Mouse (Mus musculus) stomach, embryonic 16.5 days (tissue): Measurements from ENCODE around the gene Dmgdh. TPM values are rescaled to one million over a fixed set of nuclear protein-coding genes. Genes with fewer than 3 reads are reported as not detected.

Experiments
- ATAC-seq: fragments of 200-750 bp; cut with Nextera tagmentation; 2 replicates; pipeline ENCODE4 v1.8.0; 2017; ENCODE audit warnings: moderate number of reproducible peaks, moderate TSS enrichment; ENCODE audit not compliant: insufficient read depth, low FRiP score
- H3K27ac ChIP-seq: fragments of 300-500 bp; sonication (generic); 2 replicates; pipeline ENCODE4 v1.5.1; 2014; ENCODE audit warnings: low read length
- H3K27me3 ChIP-seq: fragments of 300-500 bp; sonication (generic); 2 replicates; pipeline ENCODE4 v1.6.1; 2014; ENCODE audit warnings: low read length, control low read depth, mixed read lengths; ENCODE audit not compliant: control insufficient read depth, insufficient read depth
- H3K36me3 ChIP-seq: fragments of 300-500 bp; sonication (generic); 2 replicates; pipeline ENCODE4 v1.6.1; 2014; ENCODE audit warnings: low read length; ENCODE audit not compliant: control insufficient read depth, insufficient read depth
- H3K4me1 ChIP-seq: fragments of 300-500 bp; sonication (generic); 2 replicates; pipeline ENCODE4 v1.6.1; 2014; ENCODE audit warnings: low read length, control low read depth, mixed read lengths; ENCODE audit not compliant: control insufficient read depth, insufficient read depth
- H3K4me2 ChIP-seq: fragments of 300-500 bp; sonication (generic); 2 replicates; pipeline ENCODE4 v1.6.1; 2014; ENCODE audit warnings: low read depth, low read length, mixed read lengths
- H3K4me3 ChIP-seq: fragments of 300-500 bp; sonication (generic); replicated peaks from 2 replicates; pipeline ENCODE4 v1.5.1; 2014; ENCODE audit warnings: mild to moderate bottlenecking, low read length
- H3K9ac ChIP-seq: fragments of 300-500 bp; sonication (generic); 2 replicates; pipeline ENCODE4 v1.6.1; 2014; ENCODE audit warnings: low read length
- H3K9me3 ChIP-seq: fragments of 300-500 bp; sonication (generic); replicated peaks from 2 replicates; pipeline ENCODE4 v1.6.1; 2016; ENCODE audit warnings: low read length, control low read depth; ENCODE audit not compliant: control insufficient read depth
- WGBS: fragments of 180-500 bp; shearing (Covaris S2); extraction: QIAGEN DNeasy Blood & Tissue Kit; methylation state at CpG from one replicate; pipeline ENCODE4 v1.1.7; 2014; 5-methylcytosine and 5-hydroxymethylcytosine counted together
- polyA plus RNA-seq: library from polyadenylated mRNA; unstranded; fragments of >200 nt; fragmentation: Nextera tagmentation; extraction: Ambion mirVana; gene quantifications from 2 replicates; pipeline ENCODE4 v1.2.1, GENCODE M21; 2015

Dmgdh gene
- polyA plus RNA-seq, 1 experiment from 2014 or later, result 1.0 TPM

DNA sequence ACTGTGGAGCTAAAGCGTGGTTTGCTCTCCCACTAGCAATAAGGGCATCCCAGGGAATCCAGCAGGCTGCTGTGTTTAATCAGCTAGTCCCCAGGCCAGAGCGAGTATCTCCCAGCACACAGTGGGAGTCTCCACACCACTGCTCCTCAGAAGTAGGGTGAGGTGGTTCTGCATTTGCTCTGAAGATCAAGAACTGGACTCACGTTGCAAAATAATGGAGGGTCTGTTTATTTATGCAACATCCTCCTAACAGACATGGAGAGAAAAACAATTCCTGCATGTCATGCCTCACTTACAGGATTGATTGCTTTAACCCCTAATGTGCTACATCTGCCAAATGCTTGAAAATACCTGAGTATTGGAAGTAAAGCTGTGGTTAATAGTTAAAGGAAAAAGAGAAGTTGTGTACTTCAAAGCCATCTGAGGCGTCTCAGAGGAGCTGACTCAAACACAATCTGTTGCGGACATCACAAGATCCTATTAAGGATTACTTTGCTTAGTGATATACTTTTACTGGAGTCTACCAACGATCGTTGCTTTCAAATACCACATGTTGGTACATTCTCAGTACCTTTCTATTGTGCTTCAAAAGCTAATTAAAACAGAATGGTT is 99.6 kb downstream of the Dmgdh start:
- no peak for ATAC-seq
- 63% methylated on average over 7 of the region's 7 CpGs for WGBS
- Histone ChIP-seq H3K27ac (no peak overlapping the region), H3K9me3 (no peaks in the 10 kb centered on the region), H3K9ac (no peak overlapping the region), H3K27me3 (no peaks in the 10 kb centered on the region), H3K4me2 (no peak overlapping the region), H3K4me1 (peaks cover 9% of the 10 kb centered on the region; the same call in 1 of the 2 replicates), H3K36me3 (no peaks in the 10 kb centered on the region), H3K4me3 (no peak overlapping the region)

DNA sequence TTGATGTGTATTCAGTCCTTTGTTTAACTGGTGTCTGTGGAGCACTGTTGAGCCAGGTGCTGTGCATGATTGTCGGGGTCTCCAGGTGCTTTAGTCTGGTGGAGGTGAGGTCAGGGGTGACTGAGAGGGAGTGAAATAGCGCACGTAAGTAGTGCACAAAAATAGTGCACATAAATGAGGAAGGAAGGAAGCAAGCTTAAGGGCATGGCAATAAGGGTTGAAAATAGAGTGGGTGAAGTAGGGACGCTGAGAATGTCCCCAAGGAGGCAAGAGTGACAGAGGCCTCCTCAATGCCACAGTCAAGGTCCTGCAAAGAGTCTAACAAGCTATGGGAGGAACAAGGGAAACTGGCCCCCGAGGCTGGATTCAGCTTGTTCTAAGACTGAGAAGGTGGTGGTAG is 108.6 kb downstream of the Dmgdh start:
- no peak for ATAC-seq
- H3K9me3 ChIP-seq, result no peaks in the 10 kb centered on the region
- WGBS, result 71% methylated on average over 5 of the region's 5 CpGs

DNA sequence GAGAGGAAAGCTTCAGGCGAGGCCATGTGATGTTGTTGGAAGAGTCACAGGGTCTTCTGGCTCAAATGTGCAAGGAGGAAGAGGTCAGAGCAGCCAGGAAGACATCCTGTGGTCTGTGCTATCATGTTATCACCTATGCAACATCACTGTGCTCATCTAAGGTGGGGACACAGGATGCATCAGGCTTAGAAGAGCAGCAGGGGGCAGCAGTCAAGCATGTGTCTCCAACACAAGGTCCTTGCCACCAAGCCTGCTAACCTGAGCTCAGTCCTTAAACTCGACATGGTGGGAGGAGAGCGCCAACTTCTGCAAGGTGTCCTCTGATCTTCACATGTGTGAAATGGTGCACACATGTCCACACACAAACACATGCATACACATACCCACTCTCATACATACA is 111.1 kb downstream of the Dmgdh start:
- Histone ChIP-seq H3K9ac (no peak overlapping the region), H3K27ac (no peak overlapping the region), H3K27me3 (no peaks in the 10 kb centered on the region), H3K36me3 (no peaks in the 10 kb centered on the region), H3K4me3 (no peak overlapping the region), H3K9me3 (no peaks in the 10 kb centered on the region), H3K4me2 (no peak overlapping the region), H3K4me1 (0 out of 2 replicates have a peak, but pooled peaks cover 3% of the 10 kb centered on the region)
- ATAC-seq, result no peak
- WGBS, result 82% methylated on average over 3 of the region's 3 CpGs

More for the DNA sequence above, 108.6 kb downstream of the Dmgdh start:
- 0 out of 2 replicates have a peak, but pooled peaks cover 3% of the 10 kb centered on the region for H3K4me1 ChIP-seq
- H3K4me3 ChIP-seq, result no peak overlapping the region
- no peaks in the 10 kb centered on the region for H3K36me3 ChIP-seq
- H3K27me3 ChIP-seq, result no peaks in the 10 kb centered on the region
- no peak overlapping the region for H3K27ac ChIP-seq
- no peak overlapping the region for H3K9ac ChIP-seq
- no peak overlapping the region for H3K4me2 ChIP-seq

DNA sequence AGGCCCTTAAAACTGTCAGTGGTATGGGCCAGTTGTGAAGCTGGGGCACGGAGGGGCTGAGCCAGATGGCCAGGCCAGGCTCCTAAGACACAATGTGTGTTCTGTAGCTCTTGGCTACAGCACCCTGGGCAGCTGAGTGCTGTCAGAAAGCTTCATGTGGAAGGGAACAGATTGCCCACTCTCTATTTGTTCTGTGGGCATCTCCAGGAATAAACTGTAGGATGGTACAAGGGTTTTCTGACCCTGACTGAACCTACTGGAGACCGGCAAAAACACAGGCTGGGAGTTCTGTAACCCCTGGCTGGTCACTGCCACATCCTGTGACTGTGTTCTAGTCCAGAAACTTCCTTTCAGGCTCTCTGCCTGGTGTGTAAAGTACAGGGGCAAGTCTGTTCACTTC is 111.8 kb downstream of the Dmgdh start:
- WGBS, result 67% methylated on average over 2 of the region's 2 CpGs
- Histone ChIP-seq H3K9ac (no peak overlapping the region), H3K4me1 (0 out of 2 replicates have a peak, but pooled peaks cover 3% of the 10 kb centered on the region), H3K9me3 (no peaks in the 10 kb centered on the region), H3K27ac (no peak overlapping the region), H3K27me3 (no peaks in the 10 kb centered on the region), H3K4me2 (no peak overlapping the region), H3K36me3 (no peaks in the 10 kb centered on the region), H3K4me3 (no peak overlapping the region)
- no peak for ATAC-seq

DNA sequence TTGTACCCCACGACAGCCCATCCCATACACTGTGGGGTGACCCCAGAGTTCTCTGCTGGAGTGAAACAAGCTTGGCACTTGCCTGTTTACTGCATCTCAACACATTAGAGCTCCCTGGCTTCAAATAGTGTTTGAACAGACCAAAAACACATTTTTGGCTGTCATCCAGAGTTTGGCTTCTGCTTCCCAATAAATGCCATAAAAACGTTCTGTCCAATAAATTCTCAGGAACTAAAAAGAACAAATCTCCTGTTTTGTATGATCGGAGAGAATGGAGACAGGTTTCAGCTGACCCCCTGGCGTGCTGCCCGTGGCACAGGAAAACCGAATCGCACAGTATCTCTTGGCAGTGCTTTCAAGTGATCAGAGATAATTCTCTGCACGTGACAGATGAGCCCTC is 113.4 kb downstream of the Dmgdh start:
- 0 out of 2 replicates have a peak, but pooled peaks cover 3% of the 10 kb centered on the region for H3K4me1 ChIP-seq
- WGBS, result 36% methylated on average over 8 of the region's 8 CpGs
- no peak for ATAC-seq

DNA sequence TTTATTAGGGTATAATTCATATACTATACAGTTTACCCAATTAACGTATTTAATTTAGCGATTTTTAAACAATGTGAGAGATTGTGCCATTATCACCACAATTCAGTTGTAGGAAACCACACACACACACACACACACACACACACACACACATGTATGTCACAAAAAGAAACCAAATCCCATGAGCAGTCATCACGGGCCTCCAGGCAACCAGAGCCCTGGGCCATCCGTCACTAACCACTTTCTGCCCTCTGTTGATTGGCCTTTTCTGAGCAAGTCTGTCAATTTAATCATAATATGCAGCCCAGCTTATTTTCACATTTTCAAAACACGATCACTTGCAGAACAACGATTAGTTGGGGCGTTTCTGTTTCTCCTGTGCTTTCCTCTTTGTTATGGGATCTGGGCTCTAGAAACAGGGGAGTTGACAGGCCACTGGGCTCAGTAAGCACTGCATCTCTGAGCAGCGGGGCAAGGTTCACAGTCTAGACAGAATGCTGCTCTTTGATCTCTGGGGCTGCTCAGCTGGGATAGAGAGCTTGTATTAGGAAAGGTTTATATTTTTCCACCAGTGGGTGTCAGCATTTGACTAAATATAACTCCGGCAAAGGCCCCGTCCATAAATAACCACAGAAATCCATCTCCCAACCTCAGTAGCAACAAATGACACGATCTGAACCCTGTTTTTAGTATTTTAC is 118.9 kb downstream of the Dmgdh start:
- H3K27me3 ChIP-seq, result no peaks in the 10 kb centered on the region
- no peaks in the 10 kb centered on the region for H3K4me1 ChIP-seq
- WGBS, result 43% methylated on average over 11 of the region's 11 CpGs
- H3K27ac ChIP-seq, result no peak overlapping the region
- H3K36me3 ChIP-seq, result 0 out of 2 replicates have a peak, but pooled peaks cover under 1% of the 10 kb centered on the region
- H3K9me3 ChIP-seq, result no peaks in the 10 kb centered on the region
- no peak overlapping the region for H3K4me3 ChIP-seq
- H3K4me2 ChIP-seq, result no peak overlapping the region
- no peak overlapping the region for H3K9ac ChIP-seq
- ATAC-seq, result peak; percentile 80

More for the DNA sequence above, 113.4 kb downstream of the Dmgdh start:
- Histone ChIP-seq H3K27me3 (no peaks in the 10 kb centered on the region), H3K4me3 (no peak overlapping the region), H3K27ac (no peak overlapping the region), H3K9ac (no peak overlapping the region), H3K9me3 (no peaks in the 10 kb centered on the region), H3K4me2 (no peak overlapping the region), H3K36me3 (no peaks in the 10 kb centered on the region)

DNA sequence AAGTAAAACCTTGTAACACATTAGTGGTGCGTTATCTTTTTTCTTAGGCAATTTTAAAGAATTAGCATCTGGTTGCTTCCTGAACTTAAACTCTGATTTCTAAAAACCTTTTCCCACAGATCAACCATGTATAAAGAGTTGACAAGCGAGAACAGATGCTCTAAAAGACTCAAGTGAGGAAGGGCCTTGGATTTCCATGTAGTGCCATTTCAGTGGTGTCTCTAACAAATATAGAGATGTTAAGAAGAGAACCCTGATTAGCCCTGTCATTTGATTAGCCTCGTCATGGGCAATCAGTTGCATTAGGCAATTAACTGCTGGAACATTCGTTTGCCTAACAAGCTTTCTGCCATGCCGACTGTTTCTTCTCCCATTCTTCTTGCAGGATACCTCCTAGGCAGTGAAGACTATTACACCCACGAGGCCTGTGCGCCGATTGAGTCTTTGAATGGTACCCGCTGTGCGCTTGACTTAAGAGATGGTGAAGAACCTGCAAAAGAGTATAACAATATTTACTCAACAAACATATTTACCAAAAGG is 119.5 kb downstream of the Dmgdh start:
- Histone ChIP-seq H3K4me1 (no peaks in the 10 kb centered on the region), H3K27ac (no peak overlapping the region), H3K9ac (no peak overlapping the region), H3K4me2 (no peak overlapping the region), H3K27me3 (no peaks in the 10 kb centered on the region), H3K36me3 (0 out of 2 replicates have a peak, but pooled peaks cover 3% of the 10 kb centered on the region), H3K4me3 (no peak overlapping the region), H3K9me3 (no peaks in the 10 kb centered on the region)
- ATAC-seq, result no peak
- WGBS, result 82% methylated on average over 10 of the region's 10 CpGs

DNA sequence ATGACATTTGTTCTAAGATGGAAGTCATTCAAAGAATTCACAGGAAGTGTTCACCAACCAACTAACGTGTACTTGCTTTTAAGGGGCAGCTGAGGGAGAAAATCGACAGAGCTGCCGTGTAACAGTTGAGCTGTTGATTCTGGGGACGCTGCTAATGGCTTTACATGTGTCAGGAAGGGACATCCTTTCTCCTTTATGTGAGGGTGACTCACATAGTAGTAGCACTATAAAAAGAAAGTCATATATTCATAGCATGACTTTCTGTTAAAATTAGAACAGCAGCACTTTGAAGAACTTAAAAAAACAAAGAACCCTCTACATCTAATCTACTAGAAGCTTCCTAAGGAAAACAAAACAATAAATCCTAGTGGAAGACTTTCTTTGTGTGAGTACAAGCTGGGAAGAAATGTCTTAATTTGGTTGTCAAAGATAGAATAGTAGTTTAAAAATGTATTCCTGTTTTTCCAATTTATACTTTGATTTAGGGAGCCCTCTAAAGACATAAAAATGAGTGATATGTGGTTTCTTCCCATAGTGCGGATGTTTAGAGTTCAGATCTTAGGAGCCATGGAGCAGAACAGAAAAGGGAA is 122.9 kb downstream of the Dmgdh start:
- H3K9ac ChIP-seq, result no peak overlapping the region
- H3K36me3 ChIP-seq, result 0 out of 2 replicates have a peak, but pooled peaks cover 3% of the 10 kb centered on the region
- H3K4me3 ChIP-seq, result no peak overlapping the region
- no peaks in the 10 kb centered on the region for H3K9me3 ChIP-seq
- no peak overlapping the region for H3K27ac ChIP-seq
- ATAC-seq, result no peak
- WGBS, result 75% methylated on average over 5 of the region's 5 CpGs
- no peaks in the 10 kb centered on the region for H3K27me3 ChIP-seq
- no peaks in the 10 kb centered on the region for H3K4me1 ChIP-seq
- H3K4me2 ChIP-seq, result no peak overlapping the region
